Mouse (Mus musculus): ENCODE data around the gene C77080. TPM values are rescaled to one million over a fixed set of nuclear protein-coding genes. Genes with fewer than 3 reads are reported as not detected.

The C77080 gene
- total RNA-seq, 2 experiments from 2014 or later: 0.05 to 0.88 TPM

DNA sequence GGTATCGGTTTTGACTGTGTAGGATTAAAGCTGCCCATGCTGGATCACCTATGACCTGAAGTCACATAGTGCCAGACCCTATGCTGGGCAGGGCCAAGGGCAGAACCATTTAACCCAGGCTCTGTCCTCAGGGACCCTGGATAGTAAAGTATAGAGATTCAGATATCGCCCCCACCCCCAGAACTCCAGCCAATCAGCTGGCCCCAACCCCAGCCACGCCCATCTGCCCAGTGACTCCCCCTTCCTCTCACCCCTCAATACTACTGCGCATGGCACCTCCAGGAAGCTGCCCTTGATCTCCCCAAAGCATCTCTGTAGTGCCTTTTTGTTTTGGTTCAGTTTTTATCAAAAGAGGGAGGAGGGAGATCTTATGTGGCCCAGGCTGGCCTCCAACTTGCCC is 18.4 kb downstream of the C77080 start:
- no peak for ATAC-seq (replicated peaks; ENCODE audit: poor library complexity, severe bottlenecking)

DNA sequence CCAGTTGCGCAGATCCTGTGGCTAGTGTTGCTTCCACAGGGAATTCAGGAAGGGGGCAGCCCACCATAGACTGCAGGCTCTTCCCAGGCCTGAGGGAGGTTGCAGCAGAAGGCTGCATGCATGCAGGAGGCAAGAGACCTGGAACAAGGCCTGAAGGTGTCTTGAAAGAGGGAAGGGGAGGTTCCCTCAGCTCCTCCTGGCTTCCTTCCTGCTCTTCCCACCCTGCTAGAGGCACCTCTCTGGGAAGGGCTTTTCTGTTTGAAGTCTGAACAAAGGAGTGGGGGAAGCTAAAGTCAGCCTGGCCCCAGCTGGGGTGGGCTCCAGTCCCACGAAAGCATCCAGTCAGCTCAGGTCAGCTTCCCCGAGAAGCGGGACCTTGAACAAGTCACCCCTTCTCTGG is 18.9 kb downstream of the C77080 start:
- no peak for ATAC-seq (replicated peaks; ENCODE audit: poor library complexity, severe bottlenecking)

DNA sequence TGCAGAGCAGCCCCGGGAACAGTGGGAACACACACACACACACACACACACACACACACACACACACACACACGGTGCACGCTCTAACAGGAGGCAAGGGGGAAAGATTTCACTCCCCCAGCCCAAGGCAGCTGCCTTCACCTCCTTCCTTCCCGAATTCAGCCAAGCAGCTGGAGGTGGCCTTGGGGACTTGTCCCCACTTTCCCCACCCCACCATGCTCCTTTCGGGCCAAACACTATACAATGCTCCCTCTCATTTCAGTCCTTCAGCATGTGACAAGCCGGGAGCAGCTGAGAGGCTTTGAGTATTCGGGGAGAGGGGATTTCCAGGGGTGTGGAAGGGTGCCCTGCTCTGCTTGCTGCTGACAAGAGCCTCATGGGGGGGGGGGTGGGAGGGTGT is 19.3 kb downstream of the C77080 start:
- ATAC-seq (replicated peaks; ENCODE audit: poor library complexity, severe bottlenecking): no peak

DNA sequence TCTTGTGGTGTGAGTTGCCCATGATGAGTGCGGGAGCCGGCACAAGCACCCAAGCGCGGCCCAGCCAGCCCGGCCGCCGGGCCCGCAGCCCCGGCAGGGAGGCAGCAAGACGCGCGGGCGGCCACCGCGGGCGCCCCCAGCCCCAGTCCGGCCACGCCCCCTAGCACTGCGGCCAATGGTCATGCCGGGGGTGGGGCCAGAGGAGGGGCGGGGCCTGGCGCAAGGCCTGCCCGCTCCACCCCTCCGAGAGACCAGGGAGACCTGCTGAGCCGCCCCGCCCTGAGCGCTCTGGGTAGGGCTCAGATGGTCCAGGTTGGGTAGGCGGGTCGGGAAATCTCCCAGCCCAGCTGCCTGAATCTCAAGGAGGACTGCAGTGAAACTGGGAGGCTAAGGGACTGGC is 22.1 kb downstream of the C77080 start:
- peak; percentile 84 for ATAC-seq (replicated peaks; ENCODE audit: poor library complexity, severe bottlenecking)

DNA sequence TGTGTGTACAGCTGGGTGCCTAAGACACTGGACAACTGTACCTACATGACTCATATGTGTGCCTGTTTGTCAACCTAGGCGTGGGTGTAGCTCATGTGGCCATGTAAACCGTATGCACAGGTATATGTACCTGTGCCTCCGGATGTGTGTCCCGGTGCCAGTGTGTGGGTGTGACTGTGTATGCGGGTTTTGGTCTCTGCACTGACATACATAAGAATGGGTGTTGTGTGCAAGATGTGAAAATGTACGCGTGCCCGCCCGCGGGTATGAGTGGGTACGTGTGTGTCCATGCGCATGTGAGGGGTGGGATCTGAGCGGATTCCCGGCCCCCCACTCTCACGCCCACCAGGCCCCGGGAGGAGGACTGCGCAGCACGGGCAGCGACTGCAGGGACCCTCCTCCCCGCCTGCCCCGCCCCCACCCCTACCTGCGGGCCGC is 22.6 kb downstream of the C77080 start:
- no peak for ATAC-seq (replicated peaks; ENCODE audit: poor library complexity, severe bottlenecking)

DNA sequence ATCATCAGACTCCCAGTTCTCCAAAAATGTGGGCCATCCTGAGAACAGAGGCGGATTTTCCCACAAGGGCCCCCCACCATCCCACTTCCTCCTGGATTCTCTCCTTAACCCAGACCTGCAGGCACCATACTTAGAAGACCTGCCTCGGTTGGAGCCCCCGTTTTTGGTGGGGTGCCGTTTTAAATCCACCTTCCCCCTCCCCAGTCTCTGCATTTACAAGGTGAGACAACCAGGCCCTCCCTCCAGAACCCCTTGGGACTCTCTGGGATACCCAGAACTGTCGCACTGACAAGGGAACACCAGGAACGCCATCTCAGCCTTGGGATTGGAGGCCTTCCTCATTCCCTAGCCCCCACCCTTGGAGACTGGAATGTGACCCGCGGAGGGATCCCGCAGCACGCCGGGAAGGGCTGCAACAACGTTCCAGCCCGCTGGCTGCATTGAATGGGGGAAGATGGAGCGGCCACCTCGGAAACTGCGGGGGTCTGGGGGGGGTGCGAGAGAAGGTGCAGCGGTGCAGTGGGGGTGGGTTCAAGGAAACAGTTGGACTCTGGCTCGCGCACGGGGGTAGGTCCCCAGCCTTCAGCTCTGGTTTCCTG is 23.3 kb downstream of the C77080 start:
- no peak for ATAC-seq (replicated peaks; ENCODE audit: poor library complexity, severe bottlenecking)

DNA sequence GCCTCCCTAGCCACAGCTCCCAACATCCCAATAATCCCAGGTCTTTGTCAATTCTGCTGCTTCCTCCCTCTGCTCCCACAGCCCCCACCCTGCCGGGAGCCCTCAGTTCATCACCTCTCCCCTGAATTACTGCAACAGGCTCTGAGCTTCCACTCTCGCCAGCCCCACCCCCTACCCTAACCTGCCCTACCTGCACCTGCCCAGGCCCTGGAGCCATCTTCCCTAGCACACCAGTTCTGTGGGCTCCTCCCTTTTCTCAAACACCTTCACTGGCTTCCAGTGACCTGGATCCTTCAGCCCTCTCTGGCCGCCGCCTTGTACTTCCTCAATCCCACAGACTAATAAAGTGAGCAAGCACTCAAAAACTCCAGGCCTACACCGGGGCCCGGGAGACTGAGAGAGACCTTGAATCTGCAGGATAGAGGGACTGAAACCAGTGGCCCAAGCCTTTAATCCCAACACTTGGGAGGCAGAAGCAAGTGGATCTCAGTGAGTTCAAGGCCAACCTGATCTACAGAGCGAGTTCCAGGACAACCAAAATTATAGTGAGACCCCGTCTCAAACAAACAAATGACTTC is 24.9 kb downstream of the C77080 start:
- ATAC-seq (replicated peaks; ENCODE audit: poor library complexity, severe bottlenecking): no peak

DNA sequence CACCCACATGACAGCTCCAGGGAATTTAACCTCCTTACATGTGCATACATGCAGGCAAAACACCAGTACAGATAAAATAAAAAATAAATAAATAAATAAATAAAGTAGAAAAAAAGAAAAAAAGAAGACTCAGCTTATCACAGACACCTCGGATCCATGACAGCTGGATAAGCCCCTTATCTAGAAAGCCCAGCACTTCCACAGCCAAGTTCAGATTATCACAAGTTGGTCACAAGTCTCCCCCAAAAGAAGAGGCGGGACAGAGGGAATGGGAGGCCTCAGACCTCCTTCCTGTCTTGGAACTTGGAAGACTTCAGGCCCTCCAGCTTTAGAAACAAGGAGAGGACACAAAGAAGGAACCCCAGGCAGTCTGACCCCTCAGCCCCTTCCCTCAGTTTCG is 26.1 kb downstream of the C77080 start:
- no peak for ATAC-seq (replicated peaks; ENCODE audit: poor library complexity, severe bottlenecking)

DNA sequence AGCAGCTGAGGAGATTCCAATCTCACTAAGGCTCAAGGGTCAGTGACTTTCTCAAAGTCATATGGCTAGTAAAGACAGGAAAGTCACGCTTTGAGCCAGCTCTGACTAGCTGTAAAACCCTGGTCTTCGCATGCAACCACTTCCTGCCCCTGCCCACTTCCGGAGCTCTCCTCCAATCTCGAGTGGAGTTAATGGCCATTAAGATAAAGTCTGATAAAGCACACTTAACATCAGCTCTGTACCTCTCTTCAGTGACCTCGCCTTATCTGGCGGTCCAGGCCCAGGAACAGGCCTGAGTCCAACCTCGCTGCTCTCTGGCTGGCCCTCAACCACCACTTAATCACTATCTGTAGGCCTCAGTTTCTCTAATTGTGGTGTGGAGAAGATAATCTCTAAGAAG is 26.7 kb downstream of the C77080 start:
- peak; percentile 43 for ATAC-seq (replicated peaks; ENCODE audit: poor library complexity, severe bottlenecking)

DNA sequence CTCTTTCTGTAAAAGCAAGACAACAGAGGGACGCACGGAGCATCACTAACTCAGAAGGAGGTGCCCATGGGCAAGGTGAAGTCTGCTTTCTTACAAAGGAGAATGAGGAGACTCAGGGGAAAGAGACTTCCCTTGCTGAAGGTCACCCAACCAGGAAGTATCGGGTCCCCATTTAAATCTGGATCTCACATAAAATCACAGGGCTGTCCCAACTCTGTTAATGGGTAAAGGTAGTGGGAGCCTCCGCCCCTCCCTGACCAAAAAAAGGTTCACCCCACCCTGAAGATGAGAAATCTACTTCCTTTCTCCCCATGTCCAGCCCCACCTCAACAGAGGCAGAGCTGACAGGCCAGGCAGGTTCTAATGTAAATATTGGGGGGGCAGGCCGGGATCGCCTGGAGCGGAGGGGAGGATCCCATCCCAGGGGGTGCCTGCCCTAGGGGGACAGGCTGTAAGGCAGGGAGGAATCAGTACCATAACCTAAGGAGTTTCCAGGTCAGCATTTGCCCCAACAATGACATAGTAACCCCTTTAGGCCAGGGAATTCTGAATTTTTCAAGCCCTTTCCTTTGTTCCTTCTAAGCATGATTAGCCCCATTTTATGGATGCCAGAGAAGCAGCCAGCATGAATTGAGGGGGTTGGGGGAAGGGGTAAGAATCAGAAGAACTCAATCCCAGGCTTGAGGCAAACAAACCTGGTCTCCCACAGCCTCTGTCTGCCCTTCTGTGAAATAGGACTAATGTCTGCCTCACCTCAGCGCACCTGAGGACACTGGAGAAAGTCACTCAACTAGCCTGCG is 28.4 kb downstream of the C77080 start:
- ATAC-seq (replicated peaks; ENCODE audit: poor library complexity, severe bottlenecking): no peak

DNA sequence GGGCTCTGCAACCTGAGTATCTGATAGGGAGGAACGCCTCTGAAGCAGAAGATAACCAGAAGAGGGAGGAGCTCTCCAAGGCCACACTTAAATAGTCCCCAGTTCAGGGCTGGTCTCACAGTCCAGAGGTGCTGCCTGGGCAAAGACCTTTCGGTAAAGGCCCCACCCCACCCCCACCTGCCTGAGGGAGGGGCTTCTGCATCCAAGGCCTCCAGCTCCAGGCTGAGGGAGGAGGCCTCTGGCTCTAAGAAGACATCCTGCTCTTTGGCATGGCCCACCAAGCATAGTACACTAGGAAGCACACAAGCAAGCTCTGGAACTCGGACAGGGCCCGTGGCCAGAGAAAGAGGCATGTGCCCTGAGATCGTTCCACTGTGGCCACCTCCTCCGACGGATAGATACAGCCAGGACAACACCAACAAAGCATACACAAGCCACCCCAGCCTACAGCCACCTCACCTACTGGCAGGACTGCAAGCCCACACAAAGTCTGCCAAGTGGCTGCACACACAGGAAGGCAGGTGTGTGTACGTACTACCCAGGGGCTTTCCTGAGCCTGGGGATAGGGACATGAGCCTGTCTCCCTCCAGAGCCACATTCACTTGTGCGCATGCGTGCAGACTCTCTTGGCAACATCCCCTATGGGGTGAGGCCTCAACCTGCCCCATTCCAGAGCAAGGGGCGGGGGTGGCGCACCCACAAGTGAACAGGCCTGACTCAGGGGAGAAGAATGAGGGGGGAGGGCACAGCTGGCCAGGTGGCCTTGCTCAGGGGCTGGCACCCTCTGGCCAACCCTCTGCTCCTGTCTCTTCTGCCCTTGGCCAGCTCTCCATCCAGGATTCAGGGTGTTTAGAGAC is 29.4 kb downstream of the C77080 start:
- ATAC-seq (replicated peaks; ENCODE audit: poor library complexity, severe bottlenecking): no peak

DNA sequence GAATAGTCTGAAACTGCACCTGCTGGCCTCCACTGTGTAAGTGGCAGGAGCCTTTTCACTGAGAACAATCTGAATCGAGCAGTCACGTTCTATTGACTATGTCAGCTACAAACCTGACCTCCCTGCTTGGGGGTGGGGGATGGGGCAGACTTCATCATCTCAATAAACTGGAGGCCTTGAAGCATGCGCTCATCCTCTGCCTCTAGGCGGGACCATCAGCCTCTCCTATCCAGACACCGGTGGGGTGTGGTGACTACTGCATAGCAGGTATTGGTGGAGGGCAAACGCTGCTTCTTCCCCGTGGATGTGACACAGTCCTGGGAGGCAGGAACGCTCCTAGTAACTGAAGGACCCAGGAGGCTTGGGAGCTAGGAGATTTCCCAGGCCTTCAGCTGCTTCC is 30.3 kb downstream of the C77080 start:
- no peak for ATAC-seq (replicated peaks; ENCODE audit: poor library complexity, severe bottlenecking)

DNA sequence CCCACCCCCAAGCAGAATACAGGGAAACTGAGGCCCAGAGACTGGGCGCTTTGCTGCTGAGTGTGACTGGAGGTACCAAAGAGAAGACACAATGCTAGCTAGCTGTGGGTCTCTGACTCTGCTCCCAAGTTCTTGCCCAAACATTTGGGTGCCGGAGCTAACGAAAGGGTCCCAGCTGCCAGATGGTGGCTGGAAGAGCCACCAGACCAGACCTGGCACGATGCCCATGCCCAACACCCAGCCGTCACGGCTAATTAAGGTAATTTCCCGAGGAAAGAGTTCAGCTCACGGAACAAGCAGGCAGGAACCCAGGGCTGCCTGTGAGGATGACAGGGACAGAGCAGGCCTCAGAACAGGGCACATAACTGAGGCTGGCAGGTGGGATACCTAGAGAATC is 33.2 kb downstream of the C77080 start:
- ATAC-seq (replicated peaks; ENCODE audit: poor library complexity, severe bottlenecking): no peak

DNA sequence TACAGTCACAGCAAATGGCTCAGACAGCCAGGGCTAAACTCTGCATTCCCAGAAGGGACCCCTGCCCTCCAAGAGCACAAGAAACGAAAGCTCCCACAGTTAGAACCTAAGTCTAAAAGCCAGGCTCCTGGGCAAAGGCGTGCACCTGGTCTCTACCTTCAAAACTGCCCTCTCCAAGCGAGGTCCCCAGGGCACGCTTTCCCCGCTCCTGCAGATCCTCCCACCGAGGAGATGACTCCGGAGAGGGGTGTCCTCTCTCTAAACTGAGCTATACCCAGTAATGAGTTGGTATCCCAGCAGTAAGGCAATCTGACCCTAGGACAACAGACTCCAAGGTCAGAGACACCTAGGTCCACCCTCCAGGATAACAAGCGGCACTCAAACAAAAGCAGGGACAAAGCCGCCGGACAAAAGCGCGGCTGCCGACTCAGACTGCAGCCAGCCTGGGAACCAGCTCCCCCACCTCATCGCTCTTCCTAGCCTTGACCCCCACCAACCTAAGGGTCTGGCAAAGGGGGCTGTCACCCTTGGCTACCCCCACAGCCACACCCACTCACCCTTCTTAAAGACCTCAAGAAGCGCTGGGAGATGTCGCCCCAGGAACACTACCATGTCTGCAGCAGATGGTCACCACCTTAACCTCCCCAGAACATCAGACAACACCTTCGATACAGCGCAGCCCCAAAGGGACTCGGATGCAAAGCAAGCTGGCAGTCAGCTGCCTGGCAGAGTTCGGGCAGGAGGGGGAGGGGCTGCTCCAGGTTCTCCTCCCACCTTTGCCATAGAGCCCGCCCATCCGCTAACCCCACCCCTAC is 33.8 kb downstream of the C77080 start:
- no peak for ATAC-seq (replicated peaks; ENCODE audit: poor library complexity, severe bottlenecking)

DNA sequence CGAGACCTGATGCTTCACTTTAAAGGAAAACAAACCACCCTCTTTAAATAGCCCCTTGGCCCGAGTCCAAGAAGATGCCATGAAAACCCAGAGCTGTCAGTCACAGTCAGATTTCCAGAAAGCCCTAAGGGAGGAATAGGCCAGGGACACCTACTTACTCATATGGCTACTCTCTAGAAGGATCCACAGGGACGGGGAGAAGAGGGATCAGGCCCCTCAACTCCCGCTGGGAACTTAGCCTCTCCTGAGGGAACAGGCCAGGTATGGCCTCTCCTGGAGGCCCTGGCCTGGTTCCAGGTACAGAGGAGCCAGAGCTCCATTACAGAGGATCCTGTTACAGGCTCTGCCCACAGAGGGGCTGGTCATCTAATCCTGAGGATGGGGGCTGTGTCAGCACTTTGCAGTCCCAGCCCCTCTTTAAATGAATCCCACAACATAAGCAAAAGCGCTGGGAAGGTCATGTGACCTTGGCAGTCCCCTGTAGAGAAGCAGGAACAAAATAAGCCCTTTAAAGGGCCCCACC is 34.7 kb downstream of the C77080 start:
- ATAC-seq (replicated peaks; ENCODE audit: poor library complexity, severe bottlenecking): no peak

DNA sequence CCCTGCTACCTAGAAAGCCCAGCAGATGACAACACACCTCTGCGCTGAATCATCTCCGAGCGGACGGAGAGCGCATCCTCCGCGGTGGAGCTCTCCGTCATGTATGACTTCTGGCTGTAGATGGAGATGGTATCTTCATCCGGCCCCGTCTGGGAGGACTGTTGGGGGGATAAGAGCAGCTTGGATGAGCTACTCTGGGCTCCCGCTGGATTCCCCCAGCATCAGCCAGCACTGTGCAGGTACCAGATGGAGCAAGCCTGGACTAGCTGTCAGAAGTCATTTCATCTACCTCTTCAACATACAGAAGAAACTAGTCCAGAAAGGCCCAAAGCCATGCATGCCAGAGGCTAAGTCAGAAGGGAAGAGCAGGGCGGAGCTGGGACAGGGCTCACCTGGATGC is 35.9 kb downstream of the C77080 start:
- ATAC-seq (replicated peaks; ENCODE audit: poor library complexity, severe bottlenecking): no peak

DNA sequence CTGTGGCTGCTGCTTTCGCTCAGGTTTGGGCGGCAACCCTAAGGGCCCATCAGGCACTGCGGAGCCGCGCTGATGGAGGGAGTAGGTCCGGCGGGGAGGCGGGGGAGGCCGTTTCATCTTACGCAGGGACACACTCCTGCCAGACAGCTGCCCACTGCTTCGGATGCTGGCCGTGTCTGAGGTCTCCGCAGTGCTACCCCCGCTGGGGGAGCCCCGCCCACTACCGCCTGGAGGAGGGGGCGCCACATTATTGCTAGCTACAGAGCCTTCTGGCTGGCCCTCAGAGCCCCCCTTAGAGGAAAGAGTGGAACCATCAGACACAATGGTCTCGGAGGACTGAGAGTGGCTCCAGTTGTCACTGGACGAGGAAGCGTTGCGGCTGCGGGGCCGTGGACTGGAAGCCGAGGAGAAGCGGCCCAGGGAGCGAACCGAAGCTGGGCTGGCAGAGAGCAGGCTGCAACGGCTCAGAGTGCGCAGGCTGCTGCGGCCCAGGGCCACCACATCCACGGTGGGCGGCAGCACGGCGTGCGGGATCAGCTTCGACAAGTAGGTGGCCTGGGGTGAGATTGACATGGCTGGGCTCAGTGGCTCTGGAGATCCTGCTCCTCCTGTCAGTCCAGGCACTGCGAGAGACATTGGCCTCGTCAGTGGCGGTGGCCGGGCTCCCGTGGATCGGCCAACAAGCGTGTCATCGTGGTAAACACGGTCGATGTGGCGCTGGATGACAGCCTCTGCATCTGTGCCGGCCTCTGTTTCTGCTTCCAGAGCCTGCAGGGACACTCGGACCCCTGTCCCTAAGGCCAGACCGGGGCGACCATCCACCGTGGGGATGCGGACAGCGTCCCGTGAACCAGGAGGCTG is 37.6 kb downstream of the C77080 start:
- ATAC-seq (replicated peaks; ENCODE audit: poor library complexity, severe bottlenecking): no peak

DNA sequence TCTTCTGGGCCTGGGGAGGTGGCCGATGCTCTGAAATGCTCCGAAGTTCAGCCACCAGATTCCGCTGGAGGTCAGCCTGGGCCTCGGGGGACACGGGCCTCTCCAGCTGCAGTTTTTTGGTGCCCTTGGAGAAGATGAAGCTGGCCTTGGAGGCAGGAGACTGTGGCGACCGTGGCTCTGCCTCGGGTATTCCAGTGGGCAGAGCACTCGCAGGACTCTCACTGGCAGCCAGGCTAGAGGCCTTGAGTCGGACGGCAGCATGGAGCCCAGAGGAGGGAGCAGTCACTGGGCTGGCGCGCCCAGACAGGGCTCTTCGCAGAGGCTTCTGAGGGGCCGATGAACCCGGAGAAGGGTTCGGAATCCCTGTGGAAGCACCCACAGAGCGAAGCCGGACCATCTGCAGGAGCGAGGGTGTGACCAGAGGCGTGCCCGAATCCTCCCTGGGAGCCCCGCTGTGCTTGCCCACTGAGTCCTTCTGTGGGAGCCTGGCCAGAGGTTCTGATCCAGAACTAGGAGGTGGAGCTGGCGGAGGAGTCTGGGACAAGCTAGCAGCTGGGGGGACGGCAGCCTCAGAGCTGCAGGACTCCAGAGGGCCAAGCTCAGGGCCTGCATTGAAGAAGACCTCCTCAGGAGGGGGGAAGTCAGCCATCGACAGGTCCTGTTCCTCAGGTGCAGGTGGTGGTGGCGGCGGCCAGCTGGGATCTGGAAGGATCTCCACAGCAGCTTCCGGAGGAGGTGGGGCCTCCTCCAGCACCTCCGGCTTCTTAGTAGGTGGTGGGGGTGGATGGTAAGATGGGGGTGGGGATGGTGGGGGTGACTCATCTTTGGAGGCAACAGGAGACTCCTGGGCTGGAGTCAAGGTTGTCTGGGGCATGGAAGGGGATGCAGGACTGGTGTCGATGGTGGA is 38.9 kb downstream of the C77080 start:
- no peak for ATAC-seq (replicated peaks; ENCODE audit: poor library complexity, severe bottlenecking)
